Mouse (Mus musculus): ENCODE results near the gene Dnah14.
"Not testable (repeated sequence)": the region's sequence is repeated elsewhere in the genome, so short reads cannot be mapped to it uniquely, and the experiment has no call there.

The Dnah14 gene

GRCm38 (mm10) chr1:181782600-181782999 is 206.2 kb downstream of the Dnah14 start:
- CTCF ChIA-PET: not testable (repeated sequence)

- CTCF ChIA-PET: no interaction called here
Measured at GRCm38 (mm10) chr1:181789952-181790351, 213.6 kb downstream of the Dnah14 start.

DNA sequence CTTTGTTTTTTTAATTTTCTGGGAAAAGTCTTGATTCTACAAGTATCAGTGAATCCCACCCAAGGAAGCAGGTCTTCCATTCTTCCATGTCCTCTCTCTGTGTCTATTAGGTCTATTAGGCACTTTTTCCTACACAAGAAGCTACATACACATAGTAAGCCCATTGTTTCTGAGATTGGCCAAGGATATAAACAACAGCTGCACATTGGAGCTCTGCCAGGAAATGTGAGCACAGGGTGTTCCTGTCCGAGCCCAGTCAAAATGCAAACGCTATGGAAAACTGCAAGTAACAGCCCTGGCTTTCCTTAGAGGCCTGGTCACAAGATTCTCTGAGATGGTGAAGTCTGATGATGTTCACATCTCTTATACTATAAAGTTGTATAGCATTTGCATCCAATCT is 217.2 kb downstream of the Dnah14 start:
- CTCF ChIA-PET: no interaction called here

- CTCF ChIA-PET: no interaction called here
Measured at GRCm38 (mm10) chr1:181799911-181800310, 223.6 kb downstream of the Dnah14 start.

- CTCF ChIA-PET: no interaction called here
Measured at GRCm38 (mm10) chr1:181800667-181801066, 224.3 kb downstream of the Dnah14 start.

GRCm38 (mm10) chr1:181811481-181812223 is 235.3 kb downstream of the Dnah14 start:
- CTCF ChIA-PET: no interaction called here

DNA sequence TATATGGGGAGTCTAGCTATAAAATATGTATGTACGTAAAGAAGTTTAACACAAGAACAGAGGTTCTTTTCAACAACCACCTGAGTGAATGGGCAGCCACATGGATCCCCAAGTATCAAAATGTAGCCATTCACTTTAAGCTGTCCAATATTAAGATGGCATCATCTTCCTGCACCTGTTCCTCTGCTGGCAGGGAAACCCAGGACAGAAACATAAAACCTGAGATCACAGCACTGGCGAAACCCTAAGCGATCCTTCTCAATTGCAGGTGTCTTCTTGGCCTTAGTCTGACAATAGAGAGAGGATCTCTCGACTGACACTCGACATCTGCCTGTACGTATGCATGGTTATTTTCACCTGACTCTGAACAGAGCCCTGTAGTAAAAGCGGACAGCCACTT is 250.4 kb downstream of the Dnah14 start:
- CTCF ChIA-PET: no interaction called here

- CTCF ChIA-PET: interaction anchor here (0.6 to 1.4 kb wide), 5 partner anchors 9 to 208 kb away, joined by 3 to 12 read pairs (median 5); no protein-coding TSS in a partner anchor
Measured at GRCm38 (mm10) chr1:181828365-181828764, 252.0 kb downstream of the Dnah14 start.

DNA sequence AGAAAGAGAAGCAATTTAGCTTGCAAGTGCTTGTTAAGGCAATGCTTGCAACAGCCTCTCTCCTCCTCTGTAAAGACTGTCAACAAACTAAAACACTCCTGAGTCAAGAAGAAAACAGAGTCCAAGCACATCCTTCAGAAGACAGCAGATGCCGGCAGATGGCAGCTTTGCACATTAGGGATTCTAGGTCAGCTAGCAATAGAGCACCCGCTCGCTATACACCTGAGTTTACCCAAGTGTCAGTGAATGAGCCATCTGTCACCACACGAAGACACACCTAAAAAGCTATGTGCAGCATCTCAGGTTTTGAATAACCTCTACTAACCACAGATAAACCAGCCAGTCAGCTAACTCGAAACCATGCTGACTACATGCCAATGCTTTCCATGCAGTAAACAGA is 256.4 kb downstream of the Dnah14 start:
- CTCF ChIA-PET: interaction anchor here (0.6 kb wide), 1 partner anchor 15 kb away, joined by 7 read pairs; no protein-coding TSS in a partner anchor

DNA sequence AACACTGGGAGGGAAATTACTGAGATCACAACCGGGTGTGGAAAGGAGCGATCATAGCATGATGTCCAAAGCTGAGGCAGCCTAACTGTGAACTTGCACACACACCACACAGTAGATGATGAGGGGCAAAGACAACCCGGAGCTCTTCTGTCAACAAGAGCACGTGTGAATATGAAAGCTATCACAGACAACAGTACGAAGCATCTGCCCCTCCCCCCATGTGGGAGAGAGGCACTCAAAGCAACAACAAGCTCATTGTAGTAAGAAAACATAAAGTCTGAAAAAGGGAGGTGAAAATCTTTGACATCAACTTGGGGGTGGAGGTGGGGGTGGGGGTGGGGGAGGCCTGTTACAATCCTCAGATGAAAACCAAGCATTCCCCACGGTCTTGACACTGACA is 256.8 kb downstream of the Dnah14 start:
- CTCF ChIA-PET: interaction anchor here (0.6 kb wide), 1 partner anchor 15 kb away, joined by 7 read pairs; no protein-coding TSS in a partner anchor

- CTCF ChIA-PET: interaction anchor here (1.1 to 1.4 kb wide), 2 partner anchors 10 kb away, joined by 3 to 5 read pairs; no protein-coding TSS in a partner anchor
Measured at GRCm38 (mm10) chr1:181838111-181838510, 261.8 kb downstream of the Dnah14 start.

DNA sequence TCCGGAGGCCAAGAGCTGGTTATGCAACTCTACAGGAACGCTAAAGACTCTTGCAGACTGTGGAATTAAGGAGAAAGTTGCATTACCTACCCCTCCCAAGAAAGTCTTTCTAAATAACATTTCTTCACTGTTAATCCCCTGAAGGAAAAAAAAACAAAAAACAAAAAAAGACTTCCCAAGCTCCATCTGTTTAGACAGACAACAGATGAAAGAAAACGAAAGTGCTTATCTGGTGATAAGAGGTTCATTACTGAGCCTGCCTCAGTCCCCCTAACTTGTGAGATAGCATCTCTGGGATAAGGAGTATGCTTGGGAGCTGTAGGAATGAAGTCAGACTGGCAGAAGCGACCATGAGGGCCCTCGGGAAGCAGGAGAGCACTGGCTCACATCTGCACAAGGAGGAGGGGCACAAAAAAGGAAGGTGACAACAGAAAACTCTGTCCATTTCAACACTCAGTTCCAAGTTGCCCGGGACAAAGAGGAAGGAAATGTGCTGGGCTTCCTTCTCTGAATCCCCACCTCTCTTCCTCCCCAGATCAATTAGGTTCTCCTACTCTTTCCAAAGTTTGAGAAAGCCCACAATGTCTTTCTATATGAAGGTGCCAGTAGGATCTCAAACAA is 263.5 kb downstream of the Dnah14 start:
- CTCF ChIA-PET: no interaction called here

DNA sequence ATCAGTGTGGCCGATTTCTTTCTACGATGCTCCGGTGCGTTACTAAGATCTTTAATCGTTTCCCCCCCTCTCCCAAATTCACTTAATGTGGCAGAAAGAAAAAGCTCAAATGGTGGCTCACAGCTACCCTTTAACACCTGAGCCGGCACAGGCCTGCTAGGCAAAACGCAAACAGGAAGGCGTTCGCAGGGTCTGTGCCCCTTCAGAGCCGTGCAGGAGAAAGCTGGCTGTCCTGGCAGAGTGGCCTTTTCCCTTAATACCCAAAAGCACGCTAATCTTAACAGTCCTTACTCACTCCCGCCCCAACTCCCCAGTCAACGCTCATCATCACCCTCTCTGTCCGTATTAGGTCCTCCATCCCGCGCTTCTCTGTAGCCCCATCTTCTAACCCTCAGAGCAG is 265.0 kb downstream of the Dnah14 start:
- CTCF ChIA-PET: no interaction called here

DNA sequence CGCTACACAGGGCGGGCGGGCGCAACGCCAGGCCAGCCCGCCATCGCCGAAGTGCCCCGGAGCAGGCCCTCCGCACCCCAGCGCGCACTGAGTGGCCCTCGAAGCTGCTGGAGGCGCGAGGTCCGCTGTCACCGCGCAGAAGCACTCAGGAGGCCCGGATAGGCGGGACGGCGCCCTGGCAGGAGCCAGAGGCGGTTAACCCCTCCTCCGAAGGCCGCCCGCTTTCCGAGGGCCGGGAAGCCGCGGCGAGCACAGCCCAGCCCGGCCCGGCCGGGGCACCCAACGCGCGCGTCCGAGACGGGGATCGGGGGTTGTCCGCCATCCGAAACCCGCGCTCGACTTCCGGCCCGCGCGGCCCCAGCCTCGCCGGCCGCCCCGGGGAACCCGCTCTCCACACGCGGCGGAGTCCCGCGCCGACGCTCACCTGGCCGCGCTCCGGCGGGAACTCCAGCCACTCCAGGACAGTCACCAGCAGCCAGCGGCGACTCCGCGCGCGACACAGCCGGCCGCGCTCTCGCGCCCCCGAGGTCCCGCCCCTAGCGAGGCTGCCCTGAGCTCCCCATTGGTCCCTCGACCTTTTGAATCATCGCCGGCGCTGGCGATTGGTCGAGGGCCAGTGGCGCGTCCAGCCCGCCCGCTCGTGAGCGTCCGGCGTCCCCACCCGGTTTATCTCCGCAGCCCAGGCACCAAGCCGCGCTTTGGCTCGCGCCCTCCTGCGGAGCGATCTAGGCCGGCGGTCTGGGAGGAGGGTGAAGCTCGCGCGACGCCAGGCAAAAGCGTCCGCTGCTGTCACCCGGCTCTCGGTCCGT is 265.7 kb downstream of the Dnah14 start:
- CTCF ChIA-PET: interaction anchor here (1.0 kb wide), 1 partner anchor 37 kb away, joined by 7 read pairs; no protein-coding TSS in a partner anchor

- CTCF ChIA-PET: no interaction called here
Measured at GRCm38 (mm10) chr1:181842781-181843180, 266.4 kb downstream of the Dnah14 start, which contains the start of gene Lbr. Lbr (minus strand) TSS chr1:181843046.

DNA sequence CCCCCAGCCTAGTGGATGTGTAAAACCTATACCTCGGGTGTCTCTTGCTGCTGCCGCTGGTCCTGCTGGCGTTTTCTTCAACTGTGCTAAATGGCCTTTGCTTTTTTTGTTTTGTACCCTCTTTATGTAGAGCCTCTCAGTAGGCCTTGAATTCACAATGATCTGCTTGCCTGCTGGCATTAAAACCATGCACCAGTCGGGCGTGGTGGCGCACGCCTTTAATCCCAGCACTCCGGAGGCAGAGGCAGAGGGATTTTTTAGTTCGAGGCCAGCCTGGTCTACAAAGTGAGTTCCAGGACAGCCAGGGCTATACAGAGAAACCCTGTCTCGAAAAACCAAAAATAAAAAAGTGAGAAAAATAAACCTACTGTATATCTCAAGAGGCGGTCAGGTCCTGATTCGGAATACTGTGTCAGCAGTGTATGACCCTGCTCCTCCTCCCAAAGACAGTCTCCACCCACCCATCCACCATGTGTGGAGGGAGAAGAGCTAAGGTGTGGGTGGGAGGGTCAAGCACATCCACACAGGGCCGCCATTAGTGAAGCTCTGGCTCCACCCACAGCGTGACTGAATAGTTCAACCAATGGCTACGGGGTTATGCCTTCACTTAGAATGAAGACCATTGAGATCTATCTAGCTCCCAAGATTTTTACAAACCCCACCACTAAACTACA is 268.7 kb downstream of the Dnah14 start:
- CTCF ChIA-PET: interaction anchor here (0.6 to 1.4 kb wide), 4 partner anchors 10 to 602 kb away, joined by 3 to 8 read pairs (median 4); no protein-coding TSS in a partner anchor

- CTCF ChIA-PET: interaction anchor here (0.6 kb wide), 1 partner anchor 10 kb away, joined by 8 read pairs; no protein-coding TSS in a partner anchor
Measured at GRCm38 (mm10) chr1:181845767-181846166, 269.4 kb downstream of the Dnah14 start.

DNA sequence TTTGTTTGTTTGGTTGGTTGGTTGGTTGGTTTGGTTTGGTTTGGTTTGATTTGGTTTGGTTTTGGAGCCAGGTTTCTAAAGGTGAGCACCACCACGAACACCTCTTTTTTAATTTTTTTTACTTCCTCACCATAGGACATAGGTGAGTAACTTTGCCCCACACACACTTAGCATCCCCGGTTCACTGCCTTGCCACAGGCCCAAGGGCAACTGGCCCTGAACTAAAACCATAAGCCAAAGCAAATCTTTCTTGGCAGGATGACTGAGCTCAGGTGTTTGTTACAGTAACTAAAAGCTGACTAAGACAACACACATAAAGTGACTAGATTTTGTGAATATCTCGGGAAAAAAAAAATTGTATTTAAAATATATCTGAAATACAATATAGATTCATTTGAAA is 271.0 kb downstream of the Dnah14 start:
- CTCF ChIA-PET: interaction anchor here (0.6 kb wide), 1 partner anchor 14 kb away, joined by 7 read pairs; no protein-coding TSS in a partner anchor

GRCm38 (mm10) chr1:181848210-181848609 is 271.9 kb downstream of the Dnah14 start:
- CTCF ChIA-PET: interaction anchor here (0.6 kb wide), 1 partner anchor 10 kb away, joined by 3 read pairs; no protein-coding TSS in a partner anchor

GRCm38 (mm10) chr1:181850441-181850840 is 274.1 kb downstream of the Dnah14 start:
- CTCF ChIA-PET: interaction anchor here (0.6 to 1.1 kb wide), 2 partner anchors 31 to 32 kb away, joined by 3 read pairs; no protein-coding TSS in a partner anchor

Measured in spleen, embryonic (tissue).